Mouse (Mus musculus): Measurements from ENCODE around the gene Sept7.
"Not testable (repeated sequence)": the region's sequence is repeated elsewhere in the genome, so short reads cannot be mapped to it uniquely, and the experiment has no call there.

Gene Sept7

DNA sequence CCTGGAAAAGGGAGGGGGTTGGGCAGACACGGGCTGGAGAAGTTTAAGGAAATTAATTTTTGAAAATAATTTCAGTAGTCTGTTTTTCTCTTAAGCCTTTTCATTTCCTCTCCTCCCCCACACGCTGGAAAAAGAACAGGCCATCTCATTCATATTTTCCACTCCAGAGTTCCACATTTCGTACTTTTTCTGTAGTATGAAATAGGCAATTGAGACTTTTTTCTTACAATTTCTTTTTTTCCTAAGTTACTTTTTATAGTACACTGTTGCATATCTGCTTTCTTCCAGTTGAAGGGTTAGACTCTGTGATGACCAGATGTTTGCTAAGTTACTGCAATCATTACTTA lies 1.2 kb downstream of the Sept7 start:
- DNase-seq (ENCODE audit: low read depth, low spot score), result no peak

DNA sequence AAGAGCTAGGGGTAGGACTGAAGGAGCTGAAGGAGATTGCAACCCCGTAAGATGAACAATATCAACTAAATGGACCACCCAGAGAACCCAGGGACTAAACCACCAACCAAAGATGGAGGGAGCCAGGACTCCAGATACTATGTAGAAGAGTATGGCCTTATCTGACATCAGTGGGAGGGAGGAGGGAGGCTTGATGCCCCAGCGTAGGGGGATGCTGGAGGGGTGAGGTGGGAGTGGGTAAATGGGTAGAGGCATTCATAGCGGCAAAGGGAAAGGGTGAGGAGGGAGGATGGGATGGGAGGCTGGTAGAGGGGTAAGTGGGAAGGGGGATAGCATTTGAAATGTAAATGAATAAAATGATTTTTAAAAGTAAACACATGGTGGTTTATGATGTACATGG lies 8.2 kb downstream of the Sept7 start:
- DNase-seq (ENCODE audit: low read depth, low spot score), result no peak

DNA sequence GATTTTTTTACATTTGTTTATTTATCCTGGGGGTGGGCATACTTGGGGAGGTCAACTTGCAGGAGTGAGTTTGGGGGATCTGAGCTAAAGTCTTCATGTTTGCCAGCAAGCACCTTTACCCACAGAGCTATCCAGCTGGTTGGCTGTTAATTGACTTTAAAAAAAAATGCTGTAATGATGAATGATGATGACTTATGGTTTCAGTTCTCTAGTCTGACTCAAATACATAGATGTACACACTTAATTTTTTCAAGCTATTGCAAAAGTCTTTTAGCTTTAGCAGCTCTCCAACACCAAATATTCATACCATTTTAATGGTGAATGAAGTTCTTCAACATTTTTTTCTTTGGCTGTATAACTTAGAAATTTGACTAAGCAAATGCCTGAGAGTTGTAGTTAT lies 8.7 kb downstream of the Sept7 start:
- DNase-seq (ENCODE audit: low read depth, low spot score), result no peak

DNA sequence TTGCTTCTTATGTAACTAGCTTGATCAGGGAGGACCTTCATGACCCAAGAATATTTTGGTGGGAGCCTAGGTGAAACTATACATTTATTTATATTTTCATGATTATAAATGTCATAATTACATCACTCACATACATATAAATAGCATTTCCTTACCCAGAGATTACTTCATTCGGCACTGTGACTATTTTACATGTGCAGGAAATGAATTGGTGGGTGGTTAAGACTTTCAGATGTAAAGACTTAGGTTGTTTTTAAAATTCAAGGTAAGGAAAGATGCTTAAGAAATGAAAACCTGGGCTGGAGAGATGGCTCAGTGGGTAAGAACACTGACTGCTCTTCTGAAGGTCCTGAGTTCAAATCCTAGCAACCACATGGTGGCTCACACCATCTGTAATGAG lies 9.8 kb downstream of the Sept7 start:
- no peak for DNase-seq (ENCODE audit: low read depth, low spot score)

DNA sequence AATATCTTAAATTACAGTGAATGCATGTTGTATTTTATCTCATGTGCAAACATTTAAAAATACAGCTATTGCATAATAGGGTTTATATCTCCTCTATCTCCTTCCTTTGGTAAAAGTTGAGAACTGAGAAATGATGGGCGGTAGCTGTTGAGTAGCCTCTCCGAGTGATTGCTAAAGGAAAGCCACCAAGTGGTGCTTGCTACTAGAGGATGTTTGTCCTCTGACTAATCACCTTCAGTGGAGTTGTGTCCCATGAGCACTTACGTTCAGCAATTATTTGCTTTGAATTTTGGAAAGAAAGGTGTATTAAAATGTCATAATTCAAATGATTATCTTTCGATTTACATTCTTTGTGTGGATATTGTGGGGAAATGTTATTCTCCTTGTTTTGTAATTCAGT lies 13.6 kb downstream of the Sept7 start:
- DNase-seq (ENCODE audit: low read depth, low spot score), result no peak

DNA sequence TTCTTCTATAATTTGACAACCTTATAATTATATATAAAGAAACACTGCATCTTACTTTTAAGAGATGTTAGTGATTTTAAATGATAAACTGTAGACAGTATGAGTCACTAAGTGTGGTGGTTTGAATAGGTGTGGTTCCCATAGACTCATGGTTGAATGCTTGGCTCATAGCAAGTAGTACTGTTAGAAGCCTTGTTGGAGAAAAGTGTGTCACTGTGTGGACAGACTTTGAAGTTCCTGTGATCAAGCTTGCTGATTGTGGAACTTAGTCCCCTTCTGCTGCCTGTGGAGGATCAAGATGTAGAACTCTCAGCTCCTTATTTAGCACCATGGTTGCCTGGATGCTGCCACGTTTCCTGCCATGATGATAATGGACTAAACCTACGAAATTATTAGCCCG lies 14.9 kb downstream of the Sept7 start:
- DNase-seq (ENCODE audit: low read depth, low spot score), result no peak

DNA sequence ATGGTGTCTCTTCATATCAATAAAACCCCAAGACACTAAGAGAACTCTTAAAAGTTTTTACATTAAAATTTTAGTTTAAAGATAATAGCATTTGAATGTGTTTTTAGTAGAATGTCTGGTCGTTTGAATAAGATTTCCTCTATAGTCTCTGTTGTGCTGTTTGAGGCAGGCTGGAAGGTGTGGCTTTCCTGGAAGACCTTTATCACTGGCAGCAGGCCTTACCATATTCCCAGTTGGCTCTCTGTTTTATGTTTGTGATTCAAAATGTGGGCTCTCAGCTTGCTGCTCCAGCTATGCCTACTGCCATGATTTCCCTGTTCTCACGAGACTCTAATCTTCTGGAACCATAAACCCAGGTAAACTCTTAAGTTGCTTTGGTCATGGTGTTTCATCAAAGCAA lies 15.3 kb downstream of the Sept7 start:
- no peak for DNase-seq (ENCODE audit: low read depth, low spot score)

DNA sequence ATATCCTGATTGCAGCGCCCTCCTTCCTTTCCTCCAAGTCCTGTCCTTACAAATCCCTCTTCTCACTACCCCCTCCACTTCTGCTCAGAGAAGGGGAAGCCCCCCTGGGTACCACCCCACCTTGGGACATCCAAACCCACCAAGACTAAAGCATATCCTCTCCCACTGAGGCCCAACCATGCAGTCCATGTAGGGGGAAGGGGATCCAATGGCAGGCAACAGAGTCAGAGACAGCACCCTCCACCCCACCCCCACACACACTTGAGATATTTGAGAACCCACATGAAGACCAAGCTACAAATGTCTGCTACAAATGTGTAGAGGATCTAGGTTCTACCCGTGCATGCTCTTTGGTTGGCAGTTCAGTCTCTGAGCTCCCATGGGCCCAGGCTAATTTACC lies 19.7 kb downstream of the Sept7 start:
- DNase-seq (ENCODE audit: low read depth, low spot score), result no peak

DNA sequence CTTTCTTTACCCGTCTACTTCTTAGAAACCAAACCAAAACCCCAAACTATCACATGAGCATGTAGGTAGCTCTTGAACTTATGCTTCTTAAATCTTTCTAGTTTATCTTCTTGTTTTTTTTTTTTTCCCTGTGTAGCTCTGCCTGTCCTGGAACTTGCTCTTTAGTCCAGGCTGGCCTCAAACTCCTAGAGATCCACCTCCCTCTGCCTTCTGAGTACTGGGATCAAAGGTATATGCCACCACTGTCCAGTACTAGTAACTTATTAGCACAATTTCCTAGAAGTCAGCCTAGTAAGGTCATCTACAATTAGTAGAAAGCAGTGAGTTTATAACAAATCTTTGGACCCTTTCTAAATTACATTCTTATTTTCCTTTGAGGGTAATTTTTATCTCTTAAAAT lies 37.6 kb downstream of the Sept7 start:
- no peak for DNase-seq (ENCODE audit: low read depth, low spot score)

DNA sequence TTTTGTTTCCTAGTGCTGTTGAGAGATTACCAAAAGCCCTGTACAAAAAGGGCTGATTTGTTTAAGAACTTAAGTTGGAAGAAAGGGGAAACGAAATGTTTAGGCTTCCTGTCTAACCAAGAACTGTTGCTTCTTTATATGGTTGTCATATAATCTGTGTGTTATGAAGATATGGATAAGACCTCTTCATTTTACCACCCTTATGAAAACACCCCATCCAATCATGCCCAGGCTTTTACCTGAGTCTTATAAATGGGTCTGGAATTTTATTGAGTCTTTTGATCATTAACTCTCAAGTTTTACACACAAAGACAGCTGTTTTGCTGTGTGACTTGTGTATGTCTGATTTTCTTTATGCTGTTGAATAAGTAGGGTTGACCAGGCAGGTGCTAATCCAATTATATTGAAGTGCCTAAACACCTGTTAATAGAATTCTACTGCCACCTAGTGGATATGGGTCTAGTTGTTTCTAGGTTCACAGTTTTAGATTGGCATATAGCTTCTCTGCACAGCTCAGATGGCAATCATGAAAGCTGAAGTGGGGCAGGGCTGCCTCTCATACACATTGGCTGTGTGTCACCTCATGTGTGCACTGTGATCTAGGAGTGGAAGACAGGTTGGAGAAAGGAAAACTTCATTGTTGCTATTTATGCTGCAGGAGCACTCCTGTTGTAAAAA lies 57.4 kb downstream of the Sept7 start:
- peak; percentile 70 for DNase-seq (ENCODE audit: low read depth, low spot score)

DNA sequence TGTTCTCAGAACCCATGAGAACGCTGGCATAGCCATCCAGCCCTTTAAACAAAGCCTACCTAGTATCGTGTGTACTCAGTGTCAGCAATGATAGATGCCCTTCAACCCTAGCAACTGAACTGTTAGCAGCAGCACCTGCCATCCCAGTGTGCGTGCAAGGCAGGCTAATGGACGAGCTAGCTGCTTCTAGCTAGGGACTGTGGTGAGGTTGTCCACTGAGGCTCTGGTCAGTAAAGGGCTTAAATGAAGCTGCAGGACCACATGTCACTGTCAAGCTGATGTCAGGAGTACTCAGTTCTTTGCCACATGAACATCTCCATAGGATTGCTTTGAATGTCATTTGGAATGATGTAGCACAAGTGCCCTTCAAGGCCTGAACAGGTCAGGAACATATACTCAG lies 62.1 kb downstream of the Sept7 start:
- no peak for DNase-seq (ENCODE audit: low read depth, low spot score)

DNA sequence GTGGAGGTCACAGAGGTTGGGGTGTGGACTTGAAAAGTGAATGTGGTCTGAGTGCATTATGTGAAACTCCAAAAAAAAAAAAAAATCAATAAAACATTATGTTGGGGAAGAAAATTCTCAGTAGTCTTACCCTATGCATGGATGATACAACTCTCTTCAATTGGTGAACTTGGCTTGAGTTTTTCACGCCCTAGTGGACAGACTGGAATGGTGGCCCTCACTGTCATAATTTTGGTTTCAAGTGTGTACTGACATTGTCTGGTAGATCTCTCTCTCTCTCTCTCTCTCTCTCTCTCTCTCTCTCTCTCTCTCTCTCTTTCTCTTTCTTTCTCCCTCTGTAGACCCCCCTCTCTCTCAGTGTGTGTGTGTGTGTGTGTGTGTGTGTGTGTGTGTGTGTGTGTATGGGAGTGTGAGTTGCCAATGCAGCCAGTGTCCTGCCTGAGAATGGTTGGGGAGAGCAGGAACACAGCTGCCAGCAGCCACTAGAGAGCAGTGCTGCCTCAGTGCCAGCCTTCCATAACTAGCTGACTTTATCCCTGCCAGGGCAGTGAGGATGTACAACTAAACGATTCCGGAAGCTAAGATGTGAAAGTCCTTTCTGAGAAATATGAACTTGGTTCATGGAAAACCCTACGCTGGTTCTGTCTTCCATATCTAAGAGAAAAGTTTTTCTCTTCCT lies 65.7 kb downstream of the Sept7 start:
- no peak for DNase-seq (ENCODE audit: low read depth, low spot score)

DNA sequence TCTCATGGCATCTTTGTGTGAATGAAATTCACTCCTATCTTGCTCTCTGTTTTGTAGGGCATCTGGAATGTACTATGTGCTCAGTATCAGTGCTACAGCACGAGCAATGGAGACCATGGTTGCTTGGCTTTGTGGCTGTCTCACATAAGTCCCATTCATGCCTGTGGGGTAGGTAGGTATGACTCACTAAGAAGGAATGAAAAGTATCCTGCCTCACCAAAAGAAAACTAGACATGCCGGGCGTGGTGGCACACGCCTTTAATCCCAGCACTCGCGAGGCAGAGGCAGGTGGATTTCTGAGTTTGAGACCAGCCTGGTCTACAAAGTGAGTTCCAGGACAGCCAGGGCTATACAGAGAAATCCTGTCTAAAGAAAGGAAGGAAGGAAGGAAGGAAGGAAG lies 67.4 kb downstream of the Sept7 start:
- DNase-seq (ENCODE audit: low read depth, low spot score), result not testable (repeated sequence)

DNA sequence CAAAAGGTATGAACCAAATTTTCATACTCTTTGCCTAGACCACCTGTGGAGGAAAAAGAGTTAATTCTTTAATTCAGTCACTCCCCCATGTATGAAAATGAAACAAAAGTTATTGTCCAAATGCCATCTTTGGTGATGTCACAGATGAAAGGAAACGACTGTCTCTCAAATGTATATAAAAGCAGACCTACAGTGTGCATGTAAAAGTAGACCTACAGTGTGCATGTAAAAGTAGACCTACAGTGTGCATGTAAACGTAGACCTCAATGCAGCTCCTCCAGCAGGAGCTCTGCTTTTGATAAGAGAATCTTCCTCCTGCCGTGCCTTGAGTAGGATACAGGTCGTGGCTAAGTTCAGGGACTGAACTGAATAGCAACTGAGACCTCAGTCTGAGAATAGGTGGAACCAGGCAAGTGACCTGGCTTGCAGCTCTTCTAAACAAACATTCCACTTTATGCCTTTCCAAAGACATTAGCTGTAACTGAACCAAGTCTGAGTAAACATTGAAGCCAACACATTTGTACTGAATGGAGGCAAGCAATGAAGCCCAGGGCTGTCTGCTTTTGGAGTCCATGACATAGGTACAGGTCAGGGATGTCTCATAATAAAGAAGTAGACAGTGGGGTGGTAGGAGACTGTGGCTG lies 75.6 kb downstream of the Sept7 start:
- no peak for DNase-seq (ENCODE audit: low read depth, low spot score)

DNA sequence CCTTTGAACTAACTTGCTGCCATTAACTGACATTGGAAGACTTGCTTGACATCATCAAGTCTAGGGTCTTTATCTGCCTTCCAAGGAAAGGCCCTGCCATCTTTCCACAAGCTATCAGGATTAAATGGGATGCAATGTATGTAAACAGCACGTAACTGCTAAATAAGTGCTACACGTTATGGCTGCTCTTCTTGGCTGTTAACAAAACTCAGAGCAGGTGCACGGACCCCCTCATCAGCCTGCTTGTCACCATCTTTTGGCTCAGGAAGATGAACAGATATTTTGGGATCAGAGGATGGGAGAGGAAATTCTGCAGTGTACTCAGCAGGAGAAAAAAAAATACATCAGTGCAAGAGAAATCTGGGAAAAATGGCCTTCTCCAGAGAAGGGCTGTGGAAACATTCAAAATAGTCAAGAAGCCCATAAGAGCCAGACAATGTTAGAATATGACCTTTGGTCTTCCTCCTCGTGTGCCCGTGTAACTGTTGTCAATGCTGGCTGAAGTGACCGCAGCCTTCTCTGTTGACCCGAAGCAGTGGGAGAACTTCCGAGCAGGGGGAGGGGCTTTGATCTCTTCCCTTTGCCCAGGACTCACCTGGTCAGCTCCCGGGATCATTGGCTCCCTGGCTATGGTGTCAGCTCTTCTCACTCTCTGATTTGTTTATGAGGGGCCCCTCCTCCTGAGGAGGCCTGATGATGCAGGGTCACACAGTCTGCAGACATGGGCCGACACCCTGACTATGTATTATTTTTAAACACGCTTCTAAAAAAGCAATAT lies 76.9 kb downstream of the Sept7 start:
- no peak for DNase-seq (ENCODE audit: low read depth, low spot score)

DNA sequence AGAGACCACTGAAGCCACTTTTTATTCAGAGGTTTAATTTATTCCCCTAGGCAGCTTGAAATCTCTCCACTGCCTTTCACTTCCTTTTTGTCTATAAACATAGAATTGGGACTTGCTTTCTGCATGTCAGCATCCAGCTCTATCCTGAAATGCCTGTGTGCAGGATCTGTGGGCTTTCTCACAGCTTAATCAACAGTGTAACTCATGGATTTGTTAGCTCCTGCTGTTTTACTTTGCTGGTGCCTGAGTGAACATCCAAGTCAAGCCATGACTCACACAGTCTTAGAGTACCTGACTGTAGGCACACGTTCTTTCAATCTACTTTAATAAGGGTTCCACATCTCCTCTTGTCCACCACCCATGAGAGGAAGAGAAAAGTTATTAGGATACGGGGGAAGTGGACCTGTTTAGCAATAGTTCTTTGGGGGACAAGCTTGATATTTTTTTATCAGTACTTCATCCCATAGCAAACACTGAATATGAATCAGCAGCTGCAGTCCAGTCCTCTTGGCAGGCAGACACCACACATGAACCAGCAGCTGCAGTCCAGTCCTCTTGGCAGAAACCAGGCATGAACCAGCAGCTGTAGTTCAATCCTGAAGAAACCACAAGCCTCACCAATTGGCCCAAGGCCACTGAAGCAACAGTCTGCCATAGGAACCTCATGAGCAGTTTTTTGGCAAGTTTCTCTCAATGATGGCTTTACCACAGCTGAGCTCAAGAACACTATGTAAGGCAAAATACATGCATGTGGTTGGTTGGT lies 85.4 kb downstream of the Sept7 start:
- no peak for DNase-seq (ENCODE audit: low read depth, low spot score)

DNA sequence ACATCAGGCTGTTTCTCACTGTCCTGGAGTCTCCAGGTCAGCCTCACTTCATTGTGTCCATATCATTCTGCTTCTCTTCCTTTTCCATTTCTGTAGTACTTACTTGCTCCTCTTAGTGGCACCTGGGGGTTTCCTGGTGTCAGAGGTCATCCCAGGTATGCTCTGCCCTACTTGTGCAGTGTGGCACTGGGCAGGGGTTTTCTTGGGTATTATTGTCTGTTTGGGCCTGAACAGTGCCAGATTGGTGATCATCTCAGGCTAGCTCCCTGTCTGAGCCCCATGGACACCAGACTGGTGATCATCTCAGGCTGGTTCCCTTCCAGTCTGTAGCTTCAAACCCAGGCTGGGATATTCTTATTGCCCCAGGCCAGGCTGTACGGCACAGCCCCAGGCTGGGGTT lies 88.2 kb downstream of the Sept7 start:
- DNase-seq (ENCODE audit: low read depth, low spot score), result no peak

DNA sequence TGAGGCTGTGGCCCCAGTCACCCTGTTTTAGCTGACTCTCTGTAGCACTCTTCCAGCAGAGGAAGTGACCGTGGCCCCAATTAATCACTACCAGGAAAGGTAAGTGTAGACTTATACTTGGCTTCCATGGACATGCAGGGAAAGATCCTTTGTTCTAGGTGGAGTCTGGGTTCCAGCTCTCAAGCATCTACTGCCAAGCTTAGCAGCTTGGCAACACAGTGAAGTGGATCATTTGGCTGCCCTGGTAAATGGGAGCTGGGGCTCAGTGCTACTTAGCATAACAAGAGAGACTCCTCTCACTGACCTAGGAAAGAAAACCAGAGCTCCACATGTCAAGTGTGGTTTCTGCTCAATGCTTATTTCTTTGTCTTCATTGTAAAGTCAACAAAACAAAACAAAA lies 101.5 kb downstream of the Sept7 start:
- no peak for DNase-seq (ENCODE audit: low read depth, low spot score)

DNA sequence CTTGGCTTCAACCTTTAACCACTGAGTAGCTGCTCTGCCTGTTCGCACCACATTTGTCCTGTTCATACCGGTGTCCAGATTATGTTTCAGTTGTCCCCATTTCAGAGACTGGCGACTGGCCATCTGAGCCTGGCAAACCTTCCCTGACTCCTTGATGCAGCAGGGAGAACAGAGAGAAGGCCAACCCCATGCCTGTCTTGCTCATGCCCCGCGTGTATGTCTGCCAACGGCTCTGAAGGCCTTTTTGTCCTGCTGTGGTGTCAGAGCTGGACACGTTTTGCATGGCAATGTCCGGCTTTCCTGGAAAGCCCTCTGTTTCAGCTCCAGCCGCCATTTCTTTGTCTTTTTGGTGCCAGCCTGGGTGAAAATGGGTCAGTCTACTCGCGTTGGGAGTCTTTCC lies 103.6 kb downstream of the Sept7 start:
- no peak for DNase-seq (ENCODE audit: low read depth, low spot score)

DNA sequence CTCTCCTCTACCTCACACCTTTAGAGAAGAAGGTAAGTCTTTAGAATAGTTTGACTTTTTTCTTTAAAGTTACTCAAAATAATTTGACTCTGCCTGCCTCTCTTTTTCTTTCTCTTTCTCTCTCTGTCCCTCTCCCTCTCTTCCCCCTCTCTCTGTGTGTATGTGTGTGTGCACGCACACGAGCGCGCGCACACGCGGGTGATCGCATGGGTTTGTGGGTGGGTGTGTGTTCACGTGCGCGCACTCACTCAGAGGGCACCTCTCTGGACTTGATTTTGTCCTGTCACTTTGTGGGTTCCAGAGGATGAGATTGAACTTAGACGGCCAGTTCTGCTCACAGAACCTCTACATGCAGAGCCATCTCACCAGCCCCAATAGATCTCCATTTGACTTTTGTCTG lies 105.3 kb downstream of the Sept7 start:
- DNase-seq (ENCODE audit: low read depth, low spot score), result no peak

DNA sequence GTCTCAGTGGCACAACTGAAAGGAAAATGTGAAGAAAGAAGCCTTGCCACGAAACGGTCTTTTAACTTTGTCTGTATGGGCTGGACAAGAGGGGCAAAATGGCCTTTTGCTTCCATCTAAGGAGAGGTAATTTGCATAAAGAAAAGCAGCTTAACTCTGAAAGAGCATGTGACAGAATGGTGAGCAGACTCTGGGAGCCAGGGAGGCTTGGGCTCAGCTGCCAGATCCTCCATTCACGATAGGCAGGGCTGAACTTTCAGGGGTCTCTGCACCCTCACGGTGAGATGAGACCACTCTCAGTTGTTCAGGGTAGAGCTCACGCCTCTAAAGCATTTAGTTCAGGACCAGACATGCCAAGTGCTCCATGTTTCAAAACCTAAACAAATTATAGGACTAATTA lies 105.8 kb downstream of the Sept7 start:
- DNase-seq (ENCODE audit: low read depth, low spot score), result no peak

Data from retina, postnatal 7 days (tissue).